Mouse (Mus musculus): Measurements from ENCODE around the gene Wdr43. TPM values are rescaled to one million over a fixed set of nuclear protein-coding genes. Genes with fewer than 3 reads are reported as not detected.
"Not testable (repeated sequence)": the region's sequence is repeated elsewhere in the genome, so short reads cannot be mapped to it uniquely, and the experiment has no call there.

Wdr43 gene
- polyA plus RNA-seq, 1 experiment = 34.4 TPM

- Histone ChIP-seq H3K36me3 (ENCODE audit: control insufficient read depth, insufficient read depth) (peaks cover 96% of the 10 kb centered on the region), H3ac (ENCODE audit: control insufficient read depth, insufficient read length, low read depth) (no peak overlapping the region), H3K4me3 (ENCODE audit: insufficient read depth, poor library complexity, severe bottlenecking) (no peak overlapping the region), H3K79me2 (ENCODE audit: control insufficient read depth, insufficient read depth) (peaks cover 96% of the 10 kb centered on the region), H3K27me3 (ENCODE audit: control insufficient read depth, insufficient read depth, insufficient read length) (no peaks in the 10 kb centered on the region), H3K79me3 (ENCODE audit: low read depth) (peaks cover 70% of the 10 kb centered on the region)
- TF ChIP-seq MYOG (IDR thresholded peaks at IDR 0.05; ENCODE audit: control insufficient read depth, extremely low read depth, insufficient read length) (no peak), MYOD1 (IDR thresholded peaks at IDR 0.05; ENCODE audit: control insufficient read depth, insufficient read length, low read depth) (no peak), MAX (IDR thresholded peaks at IDR 0.05) (no peak), CEBPB (IDR thresholded peaks at IDR 0.05; ENCODE audit: low read depth) (no peak), CTCF (IDR thresholded peaks at IDR 0.05; ENCODE audit: control insufficient read depth, insufficient read depth, insufficient read length) (no peak), FOSL1 (IDR thresholded peaks at IDR 0.05; ENCODE audit: insufficient read depth, low read length, poor library complexity, severe bottlenecking) (no peak), USF1 (IDR thresholded peaks at IDR 0.05; ENCODE audit: low read depth) (no peak)
These were observed 22.1 kb downstream of the Wdr43 start for GRCm38 (mm10) chr17:71637750-71638265.

DNA sequence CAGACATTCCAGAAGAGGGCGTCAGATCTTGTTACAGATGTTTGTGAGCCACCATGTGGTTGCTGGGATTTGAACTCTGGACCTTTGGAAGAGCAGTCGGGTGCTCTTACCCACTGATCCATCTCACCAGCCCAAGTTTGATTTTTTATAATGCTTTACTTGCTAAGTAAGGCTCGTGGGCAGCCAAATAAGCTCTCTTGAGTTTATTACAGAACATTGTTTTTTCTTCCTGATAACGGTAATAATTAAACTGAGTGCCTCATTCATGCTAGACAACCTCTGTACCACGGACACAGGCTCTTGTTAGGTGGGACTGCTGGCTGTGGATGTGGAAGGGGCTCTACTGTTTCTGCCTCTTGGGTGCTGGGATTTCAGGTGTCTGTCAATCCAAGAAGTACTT is 23.4 kb downstream of the Wdr43 start:
- H3K4me3 ChIP-seq (ENCODE audit: insufficient read depth, poor library complexity, severe bottlenecking); H3K27me3 ChIP-seq (ENCODE audit: control insufficient read depth, insufficient read depth, insufficient read length); H3ac ChIP-seq (ENCODE audit: control insufficient read depth, insufficient read length, low read depth): not testable (repeated sequence)
- peaks cover 94% of the 10 kb centered on the region for H3K36me3 ChIP-seq (ENCODE audit: control insufficient read depth, insufficient read depth)
- peaks cover 63% of the 10 kb centered on the region for H3K79me3 ChIP-seq (ENCODE audit: low read depth)
- peaks cover 95% of the 10 kb centered on the region for H3K79me2 ChIP-seq (ENCODE audit: control insufficient read depth, insufficient read depth)

DNA sequence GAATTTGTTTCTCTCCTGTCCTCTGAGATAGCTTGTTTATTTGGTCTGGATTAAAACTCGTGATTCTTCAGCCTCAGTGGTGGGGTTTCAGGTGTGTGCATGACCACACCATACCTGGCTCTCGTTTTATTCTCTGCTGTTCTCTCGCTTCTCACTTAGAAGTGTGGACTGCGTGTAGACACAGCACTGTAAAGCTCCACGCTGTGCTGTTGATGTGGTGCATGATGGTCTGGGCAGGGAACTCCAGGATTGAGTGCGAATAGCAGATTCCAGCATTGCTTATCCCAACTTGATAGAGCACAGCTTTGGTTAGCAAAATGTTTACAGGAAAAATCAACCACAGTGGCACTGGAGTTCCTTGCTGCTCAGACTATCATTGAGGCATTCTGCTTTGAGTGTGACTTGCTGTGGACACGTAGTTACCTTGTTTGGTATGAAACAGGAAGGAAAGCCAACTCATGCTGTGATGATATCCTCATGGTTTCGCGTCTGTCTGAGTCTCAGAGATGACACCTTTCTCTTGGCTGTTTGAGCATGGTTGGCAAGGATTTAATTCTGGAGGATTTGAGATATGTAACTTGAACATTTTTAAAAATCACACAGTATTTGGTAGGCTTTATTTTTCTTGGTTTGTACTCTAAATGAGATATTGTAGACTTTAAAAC is 24.9 kb downstream of the Wdr43 start:
- H3K4me3 ChIP-seq (ENCODE audit: insufficient read depth, poor library complexity, severe bottlenecking) = no peak overlapping the region
- H3K27me3 ChIP-seq (ENCODE audit: control insufficient read depth, insufficient read depth, insufficient read length) = no peaks in the 10 kb centered on the region
- TF ChIP-seq MYOG (IDR thresholded peaks at IDR 0.05; ENCODE audit: control insufficient read depth, extremely low read depth, insufficient read length) (no peak), MAX (IDR thresholded peaks at IDR 0.05) (no peak), CTCF (IDR thresholded peaks at IDR 0.05; ENCODE audit: control insufficient read depth, insufficient read depth, insufficient read length) (no peak), MYOD1 (IDR thresholded peaks at IDR 0.05; ENCODE audit: control insufficient read depth, insufficient read length, low read depth) (no peak), FOSL1 (IDR thresholded peaks at IDR 0.05; ENCODE audit: insufficient read depth, low read length, poor library complexity, severe bottlenecking) (no peak), CEBPB (IDR thresholded peaks at IDR 0.05; ENCODE audit: low read depth) (no peak), USF1 (IDR thresholded peaks at IDR 0.05; ENCODE audit: low read depth) (no peak)
- H3K79me2 ChIP-seq (ENCODE audit: control insufficient read depth, insufficient read depth) = peaks cover 90% of the 10 kb centered on the region
- H3ac ChIP-seq (ENCODE audit: control insufficient read depth, insufficient read length, low read depth) = no peak overlapping the region
- peaks cover 94% of the 10 kb centered on the region for H3K36me3 ChIP-seq (ENCODE audit: control insufficient read depth, insufficient read depth)
- peaks cover 63% of the 10 kb centered on the region for H3K79me3 ChIP-seq (ENCODE audit: low read depth)

GRCm38 (mm10) chr17:71642190-71642589 is 26.5 kb downstream of the Wdr43 start:
- no peak overlapping the region for H3ac ChIP-seq (ENCODE audit: control insufficient read depth, insufficient read length, low read depth)
- no peak overlapping the region for H3K4me3 ChIP-seq (ENCODE audit: insufficient read depth, poor library complexity, severe bottlenecking)
- H3K79me3 ChIP-seq (ENCODE audit: low read depth) = peaks cover 56% of the 10 kb centered on the region
- peaks cover 90% of the 10 kb centered on the region for H3K79me2 ChIP-seq (ENCODE audit: control insufficient read depth, insufficient read depth)
- no peaks in the 10 kb centered on the region for H3K27me3 ChIP-seq (ENCODE audit: control insufficient read depth, insufficient read depth, insufficient read length)
- TF ChIP-seq MYOD1 (IDR thresholded peaks at IDR 0.05; ENCODE audit: control insufficient read depth, insufficient read length, low read depth) = no peak
- no peak for TF ChIP-seq MYOG (IDR thresholded peaks at IDR 0.05; ENCODE audit: control insufficient read depth, extremely low read depth, insufficient read length)
- TF ChIP-seq CEBPB (IDR thresholded peaks at IDR 0.05; ENCODE audit: low read depth) = no peak
- no peak for TF ChIP-seq FOSL1 (IDR thresholded peaks at IDR 0.05; ENCODE audit: insufficient read depth, low read length, poor library complexity, severe bottlenecking)
- TF ChIP-seq MAX (IDR thresholded peaks at IDR 0.05) = no peak
- TF ChIP-seq CTCF (IDR thresholded peaks at IDR 0.05; ENCODE audit: control insufficient read depth, insufficient read depth, insufficient read length) = no peak
- TF ChIP-seq USF1 (IDR thresholded peaks at IDR 0.05; ENCODE audit: low read depth) = no peak
- H3K36me3 ChIP-seq (ENCODE audit: control insufficient read depth, insufficient read depth) = peaks cover 94% of the 10 kb centered on the region

DNA sequence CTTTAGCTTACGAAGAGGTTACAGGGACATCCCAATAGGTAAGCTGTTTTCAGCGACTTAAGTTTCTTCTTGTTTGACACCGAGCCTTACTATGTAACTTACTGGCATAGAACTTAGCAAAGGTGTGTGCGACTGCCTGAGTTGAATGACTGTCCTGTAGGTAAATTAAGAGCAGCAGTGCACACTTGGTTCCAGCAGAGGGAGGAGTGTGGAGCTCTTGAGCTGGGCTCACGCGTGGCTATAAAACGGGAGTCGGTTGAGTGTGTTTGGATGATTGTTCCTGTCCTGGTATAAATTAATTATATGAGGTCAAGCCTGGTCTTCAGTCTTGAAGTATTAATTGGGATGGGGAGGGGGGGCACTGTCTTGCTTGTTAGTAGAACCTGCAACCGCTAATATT is 34.3 kb downstream of the Wdr43 start:
- TF ChIP-seq CTCF (IDR thresholded peaks at IDR 0.05; ENCODE audit: control insufficient read depth, insufficient read depth, insufficient read length) (no peak), MYOD1 (IDR thresholded peaks at IDR 0.05; ENCODE audit: control insufficient read depth, insufficient read length, low read depth) (no peak), CEBPB (IDR thresholded peaks at IDR 0.05; ENCODE audit: low read depth) (no peak), MAX (IDR thresholded peaks at IDR 0.05) (no peak)
- Histone ChIP-seq H3K36me3 (ENCODE audit: control insufficient read depth, insufficient read depth) (peaks cover 96% of the 10 kb centered on the region), H3K27me3 (ENCODE audit: control insufficient read depth, insufficient read depth, insufficient read length) (no peaks in the 10 kb centered on the region), H3K79me2 (ENCODE audit: control insufficient read depth, insufficient read depth) (peaks cover 62% of the 10 kb centered on the region), H3K4me3 (ENCODE audit: insufficient read depth, poor library complexity, severe bottlenecking) (no peak overlapping the region), H3K79me3 (ENCODE audit: low read depth) (peaks cover 26% of the 10 kb centered on the region), H3ac (ENCODE audit: control insufficient read depth, insufficient read length, low read depth) (no peak overlapping the region)

DNA sequence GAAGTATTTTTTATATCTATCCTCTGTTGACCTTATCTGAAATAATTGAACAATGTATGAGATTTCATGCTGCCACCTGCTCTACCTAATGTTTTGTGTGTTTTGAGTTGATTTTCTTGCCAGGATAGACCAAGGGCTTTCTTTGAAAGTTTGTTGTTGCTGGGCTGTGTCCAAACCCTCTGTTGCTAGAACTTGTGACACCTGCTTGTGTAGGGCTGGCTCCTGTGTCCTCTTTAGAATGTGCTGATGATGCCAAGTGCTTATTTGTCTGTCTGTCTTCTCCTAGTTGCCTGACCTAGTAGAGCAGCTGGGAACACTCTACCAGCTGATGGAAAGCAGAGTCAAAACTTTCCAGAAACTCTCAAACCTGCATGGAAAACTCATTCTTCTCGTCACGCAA is 36.8 kb downstream of the Wdr43 start:
- H3K36me3 ChIP-seq (ENCODE audit: control insufficient read depth, insufficient read depth) = peaks cover 96% of the 10 kb centered on the region

More for the DNA sequence above, 36.8 kb downstream of the Wdr43 start:
- Histone ChIP-seq H3K79me3 (ENCODE audit: low read depth) (peaks cover 15% of the 10 kb centered on the region), H3ac (ENCODE audit: control insufficient read depth, insufficient read length, low read depth) (no peak overlapping the region), H3K79me2 (ENCODE audit: control insufficient read depth, insufficient read depth) (peaks cover 42% of the 10 kb centered on the region), H3K27me3 (ENCODE audit: control insufficient read depth, insufficient read depth, insufficient read length) (no peaks in the 10 kb centered on the region), H3K4me3 (ENCODE audit: insufficient read depth, poor library complexity, severe bottlenecking) (no peak overlapping the region)
- TF ChIP-seq CTCF (IDR thresholded peaks at IDR 0.05; ENCODE audit: control insufficient read depth, insufficient read depth, insufficient read length) (no peak), USF1 (IDR thresholded peaks at IDR 0.05; ENCODE audit: low read depth) (no peak), MYOG (IDR thresholded peaks at IDR 0.05; ENCODE audit: control insufficient read depth, extremely low read depth, insufficient read length) (no peak), MAX (IDR thresholded peaks at IDR 0.05) (no peak), CEBPB (IDR thresholded peaks at IDR 0.05; ENCODE audit: low read depth) (no peak), FOSL1 (IDR thresholded peaks at IDR 0.05; ENCODE audit: insufficient read depth, low read length, poor library complexity, severe bottlenecking) (no peak)

Measured in C2C12 (cell line).